Mouse (Mus musculus) stomach, postnatal 0 days (tissue): ENCODE measurements around the gene Cadps2.

Experiments used
- CTCF ChIP-seq: IDR thresholded peaks from 2 replicates; pipeline ENCODE4 v1.5.1; 2016; ENCODE audit warnings: antibody characterized with exemption, low read depth, mild to moderate bottlenecking, moderate library complexity
- EP300 ChIP-seq: optimal IDR thresholded peaks from 2 replicates; pipeline ENCODE3; 2016; ENCODE audit warnings: antibody characterized with exemption

DNA sequence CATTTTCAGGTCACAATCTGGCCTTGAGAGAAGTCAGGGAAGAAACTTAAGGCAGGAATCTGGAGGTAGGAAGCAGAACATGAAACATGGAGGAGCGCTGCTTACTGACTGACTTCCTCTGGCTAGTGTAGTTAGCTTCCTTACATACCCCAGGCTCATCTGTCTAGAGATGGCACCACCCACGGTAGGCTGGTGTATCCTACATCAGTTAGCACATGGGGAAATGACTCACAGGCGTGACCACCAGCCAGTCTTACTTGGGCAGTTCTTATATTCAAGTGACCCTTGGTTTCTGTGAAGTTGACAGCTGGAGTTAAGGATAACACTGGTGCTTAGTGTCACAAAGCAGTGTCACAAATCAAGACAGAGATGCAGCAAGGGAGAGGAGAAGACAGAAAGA is 110.6 kb downstream of the Cadps2 start:
- no peak for TF ChIP-seq CTCF
- no peak for TF ChIP-seq EP300
